Mouse (Mus musculus) erythroblast, embryonic 14.5 days (primary cell): Measurements from ENCODE around the gene Ppl.

Experiments
- GATA1 ChIP-seq: IDR thresholded peaks from 2 replicates; pipeline ENCODE4 v1.6.1; 2012; ENCODE audit warnings: low read length, inconsistent platforms, mixed read lengths
- TAL1 ChIP-seq: IDR thresholded peaks from 3 replicates; pipeline ENCODE4 v1.6.1; 2012; ENCODE audit warnings: low read length, inconsistent platforms, mixed read lengths

- TF ChIP-seq TAL1 (no peak), GATA1 (no peak)
Observed at GRCm38 (mm10) chr16:5086179-5086578, 46.0 kb downstream of the Ppl start.
